Mouse (Mus musculus) intestine, postnatal 0 days (tissue): ENCODE measurements at regions not wholly inside any gene's neighbourhood (a gene's known extent, or its start where the extent isn't known, plus 50 kb on each side); places are given as distances from the start of the nearest gene placed in this dataset.

Source experiments
- ATAC-seq: fragments of 200-750 bp; cut with Nextera tagmentation; 2 replicates; pipeline ENCODE4 v1.8.0; 2017; ENCODE audit warnings: mild to moderate bottlenecking, moderate TSS enrichment, moderate library complexity
- H3K27ac ChIP-seq: fragments of 300-500 bp; sonication (generic); 2 replicates; pipeline ENCODE4 v1.5.1; 2014; ENCODE audit warnings: mild to moderate bottlenecking, low read depth, low read length, moderate library complexity
- H3K27me3 ChIP-seq: fragments of 300-500 bp; sonication (generic); replicated peaks from 2 replicates; pipeline ENCODE4 v1.6.1; 2014; ENCODE audit warnings: low read length, mixed read lengths; ENCODE audit not compliant: control insufficient read depth, insufficient read depth
- H3K36me3 ChIP-seq: fragments of 300-500 bp; sonication (generic); 2 replicates; pipeline ENCODE4 v1.6.1; 2014; ENCODE audit warnings: mild to moderate bottlenecking, moderate library complexity; ENCODE audit not compliant: control insufficient read depth, insufficient read depth
- H3K4me1 ChIP-seq: fragments of 300-500 bp; sonication (generic); replicated peaks from 2 replicates; pipeline ENCODE4 v1.6.1; 2014; ENCODE audit warnings: antibody characterized with exemption, low read length, mixed read lengths; ENCODE audit not compliant: control insufficient read depth, insufficient read depth
- H3K4me2 ChIP-seq: fragments of 300-500 bp; sonication (generic); replicated peaks from 2 replicates; pipeline ENCODE4 v1.6.1; 2014; ENCODE audit warnings: low read depth, mild to moderate bottlenecking, moderate library complexity
- H3K4me3 ChIP-seq: fragments of 300-500 bp; sonication (generic); 2 replicates; pipeline ENCODE4 v1.5.1; 2014; ENCODE audit warnings: low read depth, low read length
- H3K9ac ChIP-seq: fragments of 300-500 bp; sonication (generic); 2 replicates; pipeline ENCODE4 v1.6.1; 2014; ENCODE audit warnings: mild to moderate bottlenecking, low read depth, low read length
- H3K9me3 ChIP-seq: fragments of 300-500 bp; sonication (generic); 2 replicates; pipeline ENCODE4 v1.6.1; 2016; ENCODE audit warnings: mixed run types; ENCODE audit not compliant: control insufficient read depth
- CTCF ChIP-seq: sonication (generic); IDR thresholded peaks from 2 replicates; pipeline ENCODE4 v1.5.1; 2016; ENCODE audit warnings: low read depth, mild to moderate bottlenecking, control low read depth, antibody characterized with exemption, moderate library complexity
- WGBS: fragments of 180-500 bp; shearing (Covaris S2); extraction: QIAGEN DNeasy Blood & Tissue Kit; methylation state at CpG from one replicate; pipeline ENCODE4 v1.1.7; 2014; 5-methylcytosine and 5-hydroxymethylcytosine counted together

DNA sequence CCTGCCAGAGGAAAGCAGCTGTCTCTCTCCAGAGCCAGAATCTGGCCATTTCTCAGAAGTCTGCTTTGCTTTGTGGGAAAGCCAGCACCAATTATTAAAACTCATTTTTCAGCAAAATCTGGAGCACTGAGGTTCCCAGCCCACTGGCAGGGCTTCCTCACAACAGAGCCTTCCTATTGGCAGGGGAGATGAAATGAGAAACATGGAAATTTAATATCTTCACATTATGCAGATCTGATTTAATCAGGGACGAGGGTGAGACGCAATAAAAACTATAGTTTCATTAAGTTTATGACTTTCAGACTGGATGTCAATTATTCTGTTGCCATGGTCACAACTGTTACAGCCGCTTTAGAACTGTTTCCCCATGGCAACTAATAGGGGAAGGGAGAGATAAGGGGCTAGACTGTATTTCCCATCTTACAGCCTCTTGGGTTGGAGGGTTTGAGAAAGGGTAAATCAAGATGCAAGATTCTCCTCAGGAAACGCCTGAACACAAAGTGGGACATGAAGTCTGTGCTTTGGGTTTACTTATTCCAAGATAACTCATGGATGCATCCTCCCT is 154.4 kb upstream of the Shisa6 start:
- Histone ChIP-seq H3K9ac (no peak overlapping the region), H3K4me1 (no peaks in the 10 kb centered on the region), H3K9me3 (no peaks in the 10 kb centered on the region), H3K4me2 (no peak overlapping the region), H3K4me3 (no peak overlapping the region), H3K27me3 (no peaks in the 10 kb centered on the region), H3K27ac (no peak overlapping the region), H3K36me3 (no peaks in the 10 kb centered on the region)
- no peak for TF ChIP-seq CTCF
- no peak for ATAC-seq
- WGBS = 32% methylated on average over 4 of the region's 4 CpGs

GRCm38 (mm10) chr11:66681892-66682291 is 156.1 kb upstream of the Shisa6 start:
- Histone ChIP-seq H3K9ac (no peak overlapping the region), H3K4me1 (no peaks in the 10 kb centered on the region), H3K27ac (no peak overlapping the region), H3K27me3 (no peaks in the 10 kb centered on the region), H3K9me3 (no peaks in the 10 kb centered on the region), H3K36me3 (no peaks in the 10 kb centered on the region), H3K4me2 (no peak overlapping the region), H3K4me3 (no peak overlapping the region)
- 80% methylated on average over 4 of the region's 4 CpGs for WGBS
- ATAC-seq = no peak
- TF ChIP-seq CTCF = no peak

DNA sequence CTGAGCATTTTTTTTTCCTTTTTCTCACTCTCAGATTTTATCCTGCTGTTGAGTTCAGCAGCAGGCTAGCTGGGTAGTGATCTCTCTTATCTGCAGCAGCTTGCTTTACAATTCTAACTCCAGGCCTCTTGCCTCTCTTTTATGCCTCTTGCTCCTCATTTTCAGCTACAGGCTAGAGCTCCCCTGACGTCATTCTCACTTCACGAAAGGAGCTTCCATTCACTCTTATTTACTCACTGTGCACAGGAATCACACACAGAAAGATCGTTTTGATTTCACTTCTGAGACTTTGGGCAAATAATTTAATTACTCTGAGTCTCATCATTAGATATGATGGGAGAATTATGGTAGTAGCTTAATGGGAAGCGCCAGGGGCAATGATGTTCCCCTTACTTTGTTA is 158.4 kb upstream of the Shisa6 start:
- H3K9ac ChIP-seq = no peak overlapping the region
- H3K4me1 ChIP-seq = no peaks in the 10 kb centered on the region
- ATAC-seq = no peak
- no peaks in the 10 kb centered on the region for H3K36me3 ChIP-seq
- no peak overlapping the region for H3K27ac ChIP-seq
- no peaks in the 10 kb centered on the region for H3K27me3 ChIP-seq
- no peaks in the 10 kb centered on the region for H3K9me3 ChIP-seq
- 60% methylated on average over 4 of the region's 4 CpGs for WGBS
- H3K4me2 ChIP-seq = no peak overlapping the region
- H3K4me3 ChIP-seq = no peak overlapping the region
- TF ChIP-seq CTCF = no peak

- Histone ChIP-seq H3K4me3 (no peak overlapping the region), H3K4me2 (no peak overlapping the region), H3K27ac (no peak overlapping the region), H3K4me1 (no peaks in the 10 kb centered on the region), H3K27me3 (no peaks in the 10 kb centered on the region), H3K36me3 (no peaks in the 10 kb centered on the region), H3K9me3 (0 out of 2 replicates have a peak, but pooled peaks cover 3% of the 10 kb centered on the region), H3K9ac (no peak overlapping the region)
- ATAC-seq = no peak
- 75% methylated on average over 5 of the region's 5 CpGs for WGBS
- TF ChIP-seq CTCF = no peak
These were observed 169.0 kb upstream of the Shisa6 start for GRCm38 (mm10) chr11:66694651-66695266.

DNA sequence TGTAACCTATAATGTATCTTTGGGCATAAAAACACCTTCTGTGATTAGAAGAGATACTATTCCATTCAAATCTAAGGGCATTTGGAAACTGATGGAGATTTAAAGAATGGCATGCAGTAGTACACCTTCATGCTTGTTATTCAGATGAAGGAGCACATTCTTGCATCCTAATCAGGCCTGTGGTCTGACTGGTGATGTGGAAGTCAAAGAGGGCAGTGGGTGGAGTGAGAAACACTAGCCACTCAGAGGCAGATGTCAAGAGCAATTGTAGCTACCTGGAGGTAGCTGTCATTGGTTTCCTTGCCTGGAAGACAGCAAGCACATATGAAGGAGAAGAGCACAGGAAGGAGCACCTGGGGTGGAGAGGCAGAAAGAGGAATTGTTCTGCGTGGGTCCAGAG is 171.0 kb upstream of the Shisa6 start:
- Histone ChIP-seq H3K4me1 (no peaks in the 10 kb centered on the region), H3K9me3 (0 out of 2 replicates have a peak, but pooled peaks cover 3% of the 10 kb centered on the region), H3K27me3 (no peaks in the 10 kb centered on the region), H3K4me3 (no peak overlapping the region), H3K36me3 (no peaks in the 10 kb centered on the region), H3K9ac (no peak overlapping the region), H3K4me2 (no peak overlapping the region), H3K27ac (no peak overlapping the region)
- 87% methylated on average over 1 of the region's 1 CpGs for WGBS
- TF ChIP-seq CTCF = no peak
- ATAC-seq = no peak

DNA sequence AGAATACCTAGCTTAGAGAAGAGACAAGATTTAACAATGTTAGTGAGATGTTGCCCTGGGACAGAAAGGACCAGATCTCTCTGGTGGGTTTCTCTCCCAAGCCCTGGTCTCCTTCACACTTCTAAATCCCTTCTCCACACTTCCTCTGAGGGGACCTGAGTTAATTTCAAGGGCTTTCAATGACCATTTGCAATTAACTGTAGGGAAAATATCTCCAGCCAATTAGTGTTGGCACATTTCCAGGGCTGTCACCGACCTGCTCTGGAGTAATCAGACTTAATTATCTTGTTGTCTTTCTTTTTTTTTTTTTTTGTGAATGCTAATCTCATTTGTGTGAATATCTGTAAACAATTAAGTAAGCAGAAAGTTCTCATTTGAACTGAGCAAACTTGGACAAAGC is 166.3 kb upstream of the Pirt start:
- no peak overlapping the region for H3K4me3 ChIP-seq
- no peaks in the 10 kb centered on the region for H3K36me3 ChIP-seq
- no peaks in the 10 kb centered on the region for H3K27me3 ChIP-seq
- 53% methylated on average over 1 of the region's 1 CpGs for WGBS
- H3K4me2 ChIP-seq = no peak overlapping the region
- H3K27ac ChIP-seq = no peak overlapping the region
- ATAC-seq = no peak
- no peak for TF ChIP-seq CTCF
- no peaks in the 10 kb centered on the region for H3K9me3 ChIP-seq
- H3K4me1 ChIP-seq = no peaks in the 10 kb centered on the region
- no peak overlapping the region for H3K9ac ChIP-seq

DNA sequence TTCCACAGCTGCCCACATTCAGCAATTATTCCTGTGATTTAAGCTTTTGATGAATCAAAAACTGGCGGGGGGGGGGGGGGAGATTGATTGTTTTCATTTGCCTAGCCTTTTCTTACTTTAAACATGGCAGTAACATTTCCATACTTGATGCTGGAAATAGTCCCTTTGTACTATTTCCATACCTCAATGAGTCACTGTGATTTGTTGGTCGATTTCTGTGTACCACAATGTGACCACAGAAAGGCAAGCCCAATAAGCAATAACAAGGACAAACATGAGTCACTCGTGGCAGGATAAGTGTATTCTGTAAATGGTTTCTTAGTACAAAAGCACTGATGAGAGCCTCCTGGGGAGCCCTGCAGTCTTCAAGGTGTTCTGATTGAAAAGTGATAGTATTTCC is 121.8 kb upstream of the Pirt start:
- no peaks in the 10 kb centered on the region for H3K27me3 ChIP-seq
- no peak overlapping the region for H3K4me3 ChIP-seq
- no peak overlapping the region for H3K27ac ChIP-seq
- ATAC-seq = no peak
- WGBS = 47% methylated on average over 3 of the region's 3 CpGs
- no peak for TF ChIP-seq CTCF
- no peaks in the 10 kb centered on the region for H3K4me1 ChIP-seq
- no peaks in the 10 kb centered on the region for H3K9me3 ChIP-seq
- H3K4me2 ChIP-seq = no peak overlapping the region
- no peaks in the 10 kb centered on the region for H3K36me3 ChIP-seq
- H3K9ac ChIP-seq = no peak overlapping the region
